Mouse (Mus musculus) embryonic fibroblast, embryonic 13.5 days (primary cell): Measurements from ENCODE around the gene Col25a1.

ENCODE experiments used
- CTCF ChIP-seq: IDR thresholded peaks from 2 replicates; pipeline ENCODE4 v1.5.1; 2011; ENCODE audit warnings: mild to moderate bottlenecking, control low read depth, low read length, moderate library complexity, borderline replicate concordance; ENCODE audit not compliant: insufficient read depth
- POLR2A ChIP-seq: IDR thresholded peaks from 2 replicates; pipeline ENCODE4 v1.6.1; 2011; ENCODE audit warnings: low read depth, mild to moderate bottlenecking, control low read depth, low read length, moderate library complexity

GRCm38 (mm10) chr3:130327039-130328015, 196.0 kb downstream of the Col25a1 start:
- TF ChIP-seq POLR2A, result no peak
- TF ChIP-seq CTCF, result no peak
